Mouse (Mus musculus) megakaryocyte, embryonic 14.5 days (primary cell): Measurements from ENCODE around the gene Inpp4b. TPM values are rescaled to one million over a fixed set of nuclear protein-coding genes. Genes with fewer than 3 reads are reported as not detected.
A peak's percentile ranks its signal among the peaks of the same experiment; 100 is the strongest.

ENCODE experiments used
- H3K27me3 ChIP-seq: replicated peaks from 2 replicates; pipeline ENCODE3; 2012; ENCODE audit warnings: inconsistent platforms
- H3K36me3 ChIP-seq: replicated peaks from 2 replicates; pipeline ENCODE3; 2012; ENCODE audit warnings: low read length, inconsistent platforms, mixed read lengths
- H3K4me1 ChIP-seq: 2 replicates; pipeline ENCODE4 v1.6.1; 2012; ENCODE audit warnings: inconsistent platforms
- H3K4me3 ChIP-seq: replicated peaks from 2 replicates; pipeline ENCODE3; 2012; ENCODE audit warnings: moderate library complexity, mild to moderate bottlenecking, inconsistent platforms
- H3K9me3 ChIP-seq: 2 replicates; pipeline ENCODE4 v1.6.1; 2012; ENCODE audit warnings: inconsistent platforms
- FLI1 ChIP-seq: IDR thresholded peaks from 2 replicates; pipeline ENCODE4 v1.6.1; 2012; ENCODE audit warnings: low read length, inconsistent platforms, mixed read lengths
- GATA1 ChIP-seq: IDR thresholded peaks from 3 replicates; pipeline ENCODE4 v1.6.1; 2012; ENCODE audit warnings: mixed read lengths, low read length, inconsistent platforms, borderline replicate concordance
- polyA plus RNA-seq: library from polyadenylated mRNA; stranded (reverse); fragments of >175 nt; gene quantifications from 2 replicates; pipeline ENCODE4 v1.2.3, GENCODE M21; 2012; ENCODE audit warnings: low replicate concordance; ENCODE audit not compliant: insufficient read depth

Gene Inpp4b
- polyA plus RNA-seq, 1 experiment = 1.1 TPM

GRCm38 (mm10) chr8:81812051-81812751, 469.8 kb downstream of the Inpp4b start:
- Histone ChIP-seq H3K9me3 (no peaks in the 10 kb centered on the region), H3K36me3 (peaks cover 12% of the 10 kb centered on the region), H3K27me3 (no peaks in the 10 kb centered on the region), H3K4me3 (peak overlapping the region; percentile 38), H3K4me1 (peaks cover 72% of the 10 kb centered on the region)
- no peak for TF ChIP-seq GATA1
- no peak for TF ChIP-seq FLI1

- no peaks in the 10 kb centered on the region for H3K9me3 ChIP-seq
- no peak overlapping the region for H3K4me3 ChIP-seq
- H3K4me1 ChIP-seq = peaks cover 63% of the 10 kb centered on the region
- H3K27me3 ChIP-seq = no peaks in the 10 kb centered on the region
- peaks cover 12% of the 10 kb centered on the region for H3K36me3 ChIP-seq
- no peak for TF ChIP-seq FLI1
- no peak for TF ChIP-seq GATA1
Measured at GRCm38 (mm10) chr8:81814742-81815141, 472.4 kb downstream of the Inpp4b start.

- TF ChIP-seq FLI1 (no peak), GATA1 (no peak)
- Histone ChIP-seq H3K4me1 (peaks cover 56% of the 10 kb centered on the region), H3K4me3 (no peak overlapping the region), H3K27me3 (no peaks in the 10 kb centered on the region), H3K9me3 (no peaks in the 10 kb centered on the region), H3K36me3 (peaks cover 7% of the 10 kb centered on the region)
Measured at GRCm38 (mm10) chr8:81815551-81815950, 473.2 kb downstream of the Inpp4b start.

- H3K36me3 ChIP-seq = peaks cover 22% of the 10 kb centered on the region
- H3K9me3 ChIP-seq = no peaks in the 10 kb centered on the region
- TF ChIP-seq FLI1 = no peak
- TF ChIP-seq GATA1 = no peak
- H3K4me3 ChIP-seq = no peak overlapping the region
- H3K27me3 ChIP-seq = no peaks in the 10 kb centered on the region
- peaks cover 35% of the 10 kb centered on the region for H3K4me1 ChIP-seq
Measured at GRCm38 (mm10) chr8:81823121-81823520, 480.8 kb downstream of the Inpp4b start.

- no peaks in the 10 kb centered on the region for H3K27me3 ChIP-seq
- no peak for TF ChIP-seq GATA1
- TF ChIP-seq FLI1 = no peak
- H3K4me1 ChIP-seq = peaks cover 36% of the 10 kb centered on the region
- peaks cover 26% of the 10 kb centered on the region for H3K36me3 ChIP-seq
- H3K9me3 ChIP-seq = no peaks in the 10 kb centered on the region
- no peak overlapping the region for H3K4me3 ChIP-seq
Measured at GRCm38 (mm10) chr8:81824975-81825374, 482.6 kb downstream of the Inpp4b start.

- Histone ChIP-seq H3K4me1 (peaks cover 36% of the 10 kb centered on the region), H3K27me3 (no peaks in the 10 kb centered on the region), H3K4me3 (no peak overlapping the region), H3K9me3 (no peaks in the 10 kb centered on the region), H3K36me3 (peaks cover 30% of the 10 kb centered on the region)
- TF ChIP-seq FLI1 = no peak
Measured at GRCm38 (mm10) chr8:81826406-81826805, 484.1 kb downstream of the Inpp4b start.

- Histone ChIP-seq H3K4me1 (peaks cover 26% of the 10 kb centered on the region), H3K36me3 (peaks cover 35% of the 10 kb centered on the region), H3K9me3 (no peaks in the 10 kb centered on the region), H3K27me3 (no peaks in the 10 kb centered on the region), H3K4me3 (no peak overlapping the region)
- no peak for TF ChIP-seq GATA1
- TF ChIP-seq FLI1 = no peak
Measured at GRCm38 (mm10) chr8:81827306-81827913, 485.1 kb downstream of the Inpp4b start.

- Histone ChIP-seq H3K27me3 (no peaks in the 10 kb centered on the region), H3K9me3 (no peaks in the 10 kb centered on the region), H3K36me3 (peaks cover 54% of the 10 kb centered on the region), H3K4me3 (no peak overlapping the region), H3K4me1 (peaks cover 21% of the 10 kb centered on the region)
- TF ChIP-seq FLI1 = no peak
- no peak for TF ChIP-seq GATA1
Measured at GRCm38 (mm10) chr8:81831430-81831829, 489.1 kb downstream of the Inpp4b start.

GRCm38 (mm10) chr8:81833852-81834251, 491.5 kb downstream of the Inpp4b start:
- no peak for TF ChIP-seq FLI1
- no peak for TF ChIP-seq GATA1
- peaks cover 10% of the 10 kb centered on the region for H3K4me1 ChIP-seq
- no peaks in the 10 kb centered on the region for H3K9me3 ChIP-seq
- H3K27me3 ChIP-seq = no peaks in the 10 kb centered on the region
- no peak overlapping the region for H3K4me3 ChIP-seq
- H3K36me3 ChIP-seq = peaks cover 50% of the 10 kb centered on the region

GRCm38 (mm10) chr8:81840512-81840911, 498.2 kb downstream of the Inpp4b start:
- TF ChIP-seq GATA1 = no peak
- TF ChIP-seq FLI1 = no peak

More at GRCm38 (mm10) chr8:81840512-81840911, 498.2 kb downstream of the Inpp4b start:
- Histone ChIP-seq H3K9me3 (no peaks in the 10 kb centered on the region), H3K36me3 (peaks cover 41% of the 10 kb centered on the region), H3K4me3 (no peak overlapping the region), H3K4me1 (peaks cover 22% of the 10 kb centered on the region), H3K27me3 (no peaks in the 10 kb centered on the region)
